Mouse (Mus musculus) adrenal gland, postnatal 36 days (tissue): ENCODE data around the gene Cactin. TPM values are rescaled to one million over a fixed set of nuclear protein-coding genes. Genes with fewer than 3 reads are reported as not detected.

Source experiments
- DNase-seq, 2 experiments: peaks; one replicate each; pipeline ENCODE4 v3.0.0; 2021; ENCODE audit warnings: mixed read lengths in 1 of 2
- total RNA-seq, 2 experiments: library from RNA; stranded (reverse); gene quantifications; 2 replicates each; pipeline ENCODE4 v1.2.3; 2021

Cactin gene
- total RNA-seq, 2 experiments from 2014 or later, result 37.9 to 39.1 TPM

- DNase-seq, result peak; percentile 62 to 74
Measured at GRCm38 (mm10) chr10:81342686-81343505, 22.0 kb downstream of the Cactin start, which contains the start of gene Gipc3. Gene Gipc3, minus strand, starts transcription at chr10:81343266.

DNA sequence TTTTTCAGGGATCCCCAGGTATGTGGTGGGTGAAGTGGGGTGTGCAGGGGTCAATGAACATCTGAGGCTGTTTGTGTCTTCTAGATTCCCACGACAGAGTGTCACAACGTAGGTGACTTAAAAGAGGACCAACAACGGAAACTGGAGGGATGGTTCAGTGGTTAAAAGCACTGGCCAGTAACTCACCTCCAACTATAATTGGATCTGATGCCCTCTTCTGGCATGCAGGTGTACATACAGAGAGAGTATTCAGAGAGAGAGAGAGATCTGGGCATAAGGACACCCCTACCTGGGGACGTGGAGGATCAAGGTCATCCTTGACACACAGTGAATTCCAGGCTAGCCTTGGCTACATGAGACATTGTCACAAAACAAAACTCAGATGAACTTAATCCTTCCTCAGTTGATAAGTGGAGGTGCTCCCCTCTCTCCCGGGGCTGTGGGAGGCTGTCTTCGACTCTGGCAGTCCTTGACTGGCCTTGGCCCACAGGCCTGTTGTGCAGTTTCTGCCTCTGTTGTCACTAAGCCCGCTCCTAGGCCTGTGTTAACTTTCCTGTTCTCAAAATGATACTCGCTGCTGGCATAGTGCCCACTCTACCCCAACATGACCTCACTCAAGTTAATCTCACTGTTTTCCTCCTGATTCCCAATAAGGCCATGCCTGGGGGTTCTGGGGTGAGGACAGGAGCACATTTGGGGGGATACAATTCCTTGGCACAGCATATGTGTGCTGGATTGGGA lies 23.7 kb downstream of the Cactin start:
- peak; percentile 60 to 66 for DNase-seq

DNA sequence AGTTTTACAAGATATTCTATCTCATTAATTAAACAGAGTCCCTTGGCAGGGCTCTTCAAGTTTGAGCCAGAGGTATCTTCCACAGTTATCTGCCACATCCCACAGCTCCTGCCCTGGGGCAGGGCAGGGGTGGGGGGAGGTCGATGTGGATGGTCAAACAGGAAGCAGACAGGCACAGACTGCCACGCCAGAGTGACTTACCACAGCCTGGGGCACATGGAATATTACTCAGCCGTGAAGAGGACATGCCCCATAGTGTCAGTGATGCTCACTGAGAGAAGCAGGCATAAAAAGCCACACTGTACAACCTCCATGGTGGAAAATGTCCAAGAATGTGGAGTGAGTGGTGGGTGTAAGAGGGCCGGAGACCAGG lies 24.2 kb downstream of the Cactin start:
- no peak for DNase-seq

DNA sequence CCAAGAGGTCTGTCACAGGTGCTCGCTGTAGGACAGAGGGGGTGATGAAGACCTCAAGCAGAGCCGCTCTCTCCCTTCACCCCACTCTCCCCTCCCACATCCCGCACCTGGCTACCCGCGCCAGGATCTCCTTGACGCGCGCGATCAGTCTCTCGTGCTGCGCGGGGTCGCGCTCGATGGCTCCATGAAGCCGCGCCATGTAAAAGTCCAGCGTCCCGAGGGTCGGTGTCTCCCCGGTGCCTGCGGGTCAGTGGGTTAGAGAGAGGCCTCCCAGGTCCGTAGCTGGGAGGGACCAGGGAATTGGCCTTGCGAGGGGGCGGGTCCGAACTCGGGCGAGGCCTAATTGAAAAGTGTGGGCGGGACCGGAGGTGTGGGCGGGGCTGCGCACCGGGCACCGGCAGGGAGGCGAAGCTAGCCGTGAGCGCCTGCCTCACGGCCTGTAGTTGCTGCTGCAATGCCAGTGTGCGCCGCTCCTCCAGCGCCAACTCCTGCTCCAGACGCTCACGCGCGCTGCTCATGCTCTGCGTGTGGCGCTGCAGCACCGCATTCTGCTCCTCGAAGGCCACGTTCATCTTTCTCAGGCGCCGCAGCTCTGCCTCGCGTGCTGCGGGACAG lies 25.7 kb downstream of the Cactin start:
- peak; percentile 90 to 93 for DNase-seq

DNA sequence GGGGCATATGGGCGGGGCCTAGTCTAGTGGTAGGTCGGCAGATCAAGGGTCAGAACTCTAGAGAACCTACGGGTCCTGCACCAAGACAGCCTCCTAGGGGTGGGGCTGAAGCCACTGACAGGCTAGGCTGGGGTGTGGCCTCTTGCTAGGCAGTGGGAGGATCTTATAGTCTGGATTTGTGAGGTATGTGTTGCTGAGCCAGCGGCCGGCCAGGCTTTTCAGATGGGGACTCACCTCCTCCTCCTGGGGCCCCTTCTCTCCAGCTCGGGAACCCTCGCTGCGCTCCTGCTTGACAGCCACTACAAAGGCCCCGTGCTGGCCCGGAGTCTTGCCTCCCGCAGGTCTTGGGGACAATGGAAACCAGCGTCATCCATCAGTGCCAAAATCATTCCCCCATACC lies 28.2 kb downstream of the Cactin start:
- DNase-seq, result peak; percentile 61 to 62

- no peak for DNase-seq
Measured at GRCm38 (mm10) chr10:81349961-81350350, 29.1 kb downstream of the Cactin start.

DNA sequence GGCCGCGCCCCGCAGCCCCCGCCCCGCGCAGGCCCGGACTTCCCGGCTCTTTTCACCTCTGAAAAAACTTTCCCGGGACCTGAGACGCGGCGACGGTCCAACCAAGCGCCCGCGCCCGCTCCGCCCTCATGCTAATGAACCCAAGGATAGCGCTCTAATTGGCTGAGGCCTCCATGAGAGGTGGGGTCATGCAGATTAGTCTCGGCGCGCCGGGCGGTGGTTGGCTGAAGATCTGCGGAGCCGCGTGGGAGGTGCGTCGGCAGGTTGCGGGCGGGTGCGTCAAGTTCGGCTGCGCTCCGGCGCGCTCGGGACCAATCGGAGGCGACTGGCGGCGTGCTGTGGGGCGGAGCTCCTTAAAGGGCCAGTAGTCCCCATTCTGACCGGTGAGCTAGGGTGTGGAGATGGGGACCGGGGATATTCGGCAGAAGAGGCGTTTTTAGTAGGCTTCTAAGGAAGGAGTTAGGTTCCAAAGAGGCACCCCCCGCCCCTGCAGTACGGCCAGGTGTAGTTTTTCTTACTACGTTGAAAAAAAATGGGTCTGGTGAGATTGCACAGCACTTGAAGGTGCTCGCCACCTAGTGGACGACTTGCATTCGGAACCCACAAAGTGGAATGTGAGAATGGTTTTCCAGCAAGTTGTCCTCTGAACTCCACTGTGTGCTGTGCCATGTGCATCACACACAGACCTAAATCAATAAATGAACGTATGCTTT lies 29.6 kb downstream of the Cactin start, which contains the start of gene Hmg20b:
Hmg20b (minus strand) TSS at position 130 of the 713 bp plus-strand sequence.
- peak; percentile 99 for DNase-seq

DNA sequence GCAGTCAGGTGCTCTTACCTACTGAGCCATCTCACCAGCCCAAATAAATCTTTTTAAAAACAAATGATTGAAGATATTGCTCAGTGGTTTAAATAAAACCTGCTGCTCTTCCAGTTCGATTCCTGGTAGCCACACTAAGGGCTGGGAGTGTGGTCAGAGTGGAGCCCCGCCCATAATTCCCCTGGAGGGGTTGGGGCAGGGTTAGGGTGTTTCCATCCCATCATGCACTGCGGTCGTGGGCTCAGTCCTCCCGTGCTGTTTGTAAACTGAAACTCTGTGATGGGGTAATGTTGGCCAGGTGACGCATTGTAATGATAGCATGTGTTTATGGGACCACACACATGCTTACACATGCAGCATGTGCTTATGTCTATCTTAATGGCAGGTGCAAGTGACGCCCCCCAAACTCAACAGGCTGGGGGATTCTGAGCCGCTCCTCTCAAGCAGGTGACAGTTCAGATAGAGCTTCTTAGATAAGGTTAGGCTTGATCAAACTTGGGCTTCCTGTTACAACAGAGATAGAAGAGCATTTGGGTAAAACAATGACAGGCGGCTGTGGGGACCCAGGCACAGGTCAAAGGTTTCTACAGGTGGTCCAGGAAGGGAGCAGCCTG lies 30.9 kb downstream of the Cactin start:
- DNase-seq, result no peak

- no peak for DNase-seq
Measured at GRCm38 (mm10) chr10:81354738-81355477, 34.0 kb downstream of the Cactin start.

DNA sequence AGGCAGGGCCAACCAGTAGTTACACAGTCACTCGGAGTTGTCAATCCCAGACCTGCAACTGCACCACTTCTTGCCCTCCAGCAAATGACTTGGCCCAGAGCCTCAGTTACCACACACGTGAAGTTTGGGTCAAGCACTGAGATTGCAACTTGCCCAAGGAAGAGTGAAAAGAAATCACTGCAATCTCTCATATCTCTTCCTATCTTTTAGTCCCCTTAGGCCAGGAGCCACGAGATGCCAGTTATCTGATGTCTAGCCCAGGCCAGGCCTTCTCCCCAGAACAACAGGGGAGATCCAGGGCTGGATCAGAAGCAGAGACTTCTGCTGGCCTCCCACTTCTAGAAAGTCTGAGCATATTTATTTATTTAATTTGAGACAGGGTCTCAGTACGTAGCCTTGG lies 34.6 kb downstream of the Cactin start:
- no peak for DNase-seq

DNA sequence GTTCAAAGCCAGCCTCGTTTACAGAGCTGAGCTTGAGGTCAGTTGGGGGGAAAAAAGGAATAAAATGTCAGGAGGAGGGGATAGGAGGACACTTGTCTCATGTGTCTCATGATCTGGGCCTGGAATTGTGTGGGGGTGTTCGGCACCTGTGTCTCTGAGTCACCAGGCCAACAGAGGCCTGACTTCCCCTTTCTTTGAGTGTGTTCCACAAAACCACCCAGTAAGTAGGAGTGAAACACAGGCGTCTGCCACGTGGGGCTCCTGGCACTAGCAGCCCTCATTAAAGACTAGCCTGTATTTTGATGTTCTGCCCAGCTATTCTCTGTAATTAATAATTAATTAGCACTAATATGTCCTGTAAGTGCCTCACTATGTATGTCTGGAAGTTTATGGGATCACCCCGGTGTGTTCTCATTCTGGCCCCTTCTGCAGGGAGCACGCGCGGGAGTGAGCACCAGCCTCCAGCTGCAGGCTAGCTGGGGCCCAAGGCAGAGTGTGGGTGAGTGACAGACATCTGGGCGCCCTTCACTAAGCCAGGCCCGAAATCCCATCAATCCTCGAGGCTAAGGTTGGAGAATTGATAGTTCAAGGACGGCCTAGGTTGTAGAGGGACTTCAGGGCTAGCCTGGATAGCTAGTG lies 35.6 kb downstream of the Cactin start:
- DNase-seq, result no peak

GRCm38 (mm10) chr10:81356991-81357844 lies 36.3 kb downstream of the Cactin start, which contains the start of gene Mfsd12:
Gene Mfsd12, plus strand, starts transcription at chr10:81357491.
- DNase-seq, result peak; percentile 94 to 96

GRCm38 (mm10) chr10:81358209-81358608 lies 37.3 kb downstream of the Cactin start:
- no peak for DNase-seq

- DNase-seq, result no peak
Measured at GRCm38 (mm10) chr10:81358841-81359240, 37.9 kb downstream of the Cactin start.

GRCm38 (mm10) chr10:81360721-81361120 lies 39.8 kb downstream of the Cactin start:
- DNase-seq, result no peak

GRCm38 (mm10) chr10:81362336-81362949 lies 41.5 kb downstream of the Cactin start:
- no peak for DNase-seq

GRCm38 (mm10) chr10:81363436-81364346 lies 42.8 kb downstream of the Cactin start:
- DNase-seq, result peak in 1 of 2 experiments; percentile 55

DNA sequence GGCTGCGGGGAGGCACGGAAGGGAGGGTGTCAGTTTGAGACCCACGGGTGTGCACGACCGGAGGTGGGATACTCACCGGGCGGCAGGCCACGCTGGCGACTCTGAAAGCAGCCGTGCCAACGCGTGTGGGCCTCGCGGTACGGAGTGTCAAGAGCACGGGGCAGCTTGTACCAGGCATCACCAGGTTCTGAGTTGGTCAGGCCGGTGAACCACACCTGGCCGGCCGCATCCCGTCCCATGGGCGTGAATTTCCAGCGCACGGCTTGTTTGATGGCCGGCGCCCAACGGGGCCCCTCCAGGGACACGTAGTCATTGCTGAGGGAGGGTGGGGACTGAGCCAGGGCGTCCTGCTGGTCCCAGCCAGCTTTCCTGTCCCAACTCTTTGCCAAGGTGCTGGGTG lies 43.8 kb downstream of the Cactin start:
- peak in 1 of 2 experiments; percentile 63 for DNase-seq
